Mouse (Mus musculus) forebrain, postnatal 0 days (tissue): ENCODE data around the gene Urah. TPM values are rescaled to one million over a fixed set of nuclear protein-coding genes. Genes with fewer than 3 reads are reported as not detected.

ENCODE experiments used
- ATAC-seq: fragments of 200-750 bp; cut with Nextera tagmentation; 2 replicates; pipeline ENCODE4 v1.8.0; 2017; ENCODE audit warnings: mild to moderate bottlenecking, moderate library complexity
- DNase-seq: peaks from one replicate; pipeline ENCODE4 v3.0.0-alpha.2; 2015
- H3K27ac ChIP-seq: fragments of 300-500 bp; sonication (generic); 2 replicates; pipeline ENCODE4 v1.5.1; 2014; ENCODE audit warnings: low read depth, mild to moderate bottlenecking, antibody characterized with exemption, low read length, moderate library complexity, mixed read lengths
- H3K27me3 ChIP-seq: fragments of 300-500 bp; sonication (generic); 2 replicates; pipeline ENCODE4 v1.6.1; 2014; ENCODE audit warnings: mild to moderate bottlenecking, low read length, mixed read lengths; ENCODE audit not compliant: insufficient read depth
- H3K36me3 ChIP-seq: fragments of 300-500 bp; sonication (generic); 2 replicates; pipeline ENCODE4 v1.6.1; 2014; ENCODE audit warnings: mild to moderate bottlenecking, moderate library complexity; ENCODE audit not compliant: insufficient read depth
- H3K4me1 ChIP-seq: fragments of 300-500 bp; sonication (generic); 2 replicates; pipeline ENCODE4 v1.6.1; 2014; ENCODE audit warnings: antibody characterized with exemption; ENCODE audit not compliant: insufficient read depth
- H3K4me2 ChIP-seq: fragments of 300-500 bp; sonication (generic); 2 replicates; pipeline ENCODE4 v1.6.1; 2014; ENCODE audit warnings: low read depth, mild to moderate bottlenecking, moderate library complexity
- H3K4me3 ChIP-seq: fragments of 300-500 bp; sonication (generic); 2 replicates; pipeline ENCODE4 v1.5.1; 2014; ENCODE audit warnings: low read depth, low read length, mixed read lengths
- H3K9ac ChIP-seq: fragments of 300-500 bp; sonication (generic); 2 replicates; pipeline ENCODE4 v1.6.1; 2014; ENCODE audit warnings: mild to moderate bottlenecking
- H3K9me3 ChIP-seq: fragments of 300-500 bp; sonication (generic); 2 replicates; pipeline ENCODE4 v1.6.1; 2016; ENCODE audit warnings: low read length
- CTCF ChIP-seq: sonication (generic); IDR thresholded peaks from 2 replicates; pipeline ENCODE4 v1.5.1; 2016; ENCODE audit warnings: antibody characterized with exemption, control low read depth, low read depth
- WGBS: fragments of 180-500 bp; shearing (Covaris S2); extraction: QIAGEN DNeasy Blood & Tissue Kit; methylation state at CpG from one replicate; pipeline ENCODE4 v1.1.7; 2014; 5-methylcytosine and 5-hydroxymethylcytosine counted together
- polyA plus RNA-seq: library from polyadenylated mRNA; unstranded; fragments of >200 nt; fragmentation: Nextera tagmentation; extraction: Ambion mirVana; gene quantifications from 2 replicates; pipeline ENCODE4 v1.2.1, GENCODE M21; 2015
- total RNA-seq: library from RNA; depleted of rRNA; stranded (reverse); fragments of >200 nt; gene quantifications from 2 replicates; pipeline ENCODE4 v1.2.3, GENCODE M21; 2014; rRNA removed

The Urah gene
- total RNA-seq = not detected in 2 replicates
- polyA plus RNA-seq = 0.48 and 0.64 TPM in 2 replicates

DNA sequence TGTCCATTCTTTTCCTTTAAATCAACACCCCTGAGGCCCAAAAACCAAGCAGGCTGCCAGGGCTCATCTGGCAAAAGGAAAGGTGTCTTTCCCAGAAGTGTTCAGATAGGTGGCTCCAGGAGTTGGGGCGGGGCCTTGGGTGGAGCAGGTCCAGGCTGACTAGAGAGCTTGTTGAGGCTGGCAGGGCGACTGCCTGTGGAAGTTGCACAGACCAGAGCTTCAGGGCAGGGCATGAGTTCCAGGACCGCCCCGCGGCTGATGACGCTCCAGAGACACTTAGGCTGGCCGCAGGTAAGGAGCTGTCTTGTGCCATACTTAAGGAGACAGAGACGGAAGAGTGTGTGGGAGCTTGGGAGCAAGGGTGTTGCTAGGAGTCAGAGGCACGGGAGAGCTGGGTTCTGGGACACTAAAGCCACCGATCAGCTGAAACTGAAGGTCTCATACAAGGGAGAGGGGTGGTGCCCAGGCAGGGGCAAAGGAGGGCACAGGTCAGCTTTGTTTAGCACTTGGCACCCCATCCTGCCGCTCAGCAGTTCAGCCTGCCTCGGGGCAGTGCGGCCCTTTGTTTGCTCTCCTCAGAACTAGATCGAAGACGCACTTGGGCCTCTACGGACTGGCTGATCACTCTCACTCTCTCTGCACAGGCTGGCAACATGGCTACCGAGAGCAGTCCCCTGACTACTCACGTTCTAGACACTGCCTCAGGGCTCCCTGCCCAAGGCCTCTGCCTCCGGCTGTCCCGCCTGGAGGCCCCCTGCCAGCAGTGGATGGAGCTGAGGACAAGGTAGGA lies at the start of gene Urah:
TSS of gene Urah (plus strand) at position 51 of the 790 bp plus-strand sequence.
- H3K9me3 ChIP-seq = no peaks in the 10 kb centered on the region
- H3K4me3 ChIP-seq = no peak within 1 kb of the TSS
- no peak for TF ChIP-seq CTCF
- H3K36me3 ChIP-seq = no peaks in the 10 kb centered on the region
- no peaks in the 10 kb centered on the region for H3K4me1 ChIP-seq
- no peak within 1 kb of the TSS for H3K9ac ChIP-seq
- H3K4me2 ChIP-seq = no peak within 1 kb of the TSS
- no peak within 1 kb of the TSS for H3K27ac ChIP-seq
- DNase-seq = no peak
- ATAC-seq = no peak
- no peaks in the 10 kb centered on the region; the same call in 1 of the 2 replicates for H3K27me3 ChIP-seq
- WGBS = 39% methylated on average over 20 of the region's 20 CpGs

DNA sequence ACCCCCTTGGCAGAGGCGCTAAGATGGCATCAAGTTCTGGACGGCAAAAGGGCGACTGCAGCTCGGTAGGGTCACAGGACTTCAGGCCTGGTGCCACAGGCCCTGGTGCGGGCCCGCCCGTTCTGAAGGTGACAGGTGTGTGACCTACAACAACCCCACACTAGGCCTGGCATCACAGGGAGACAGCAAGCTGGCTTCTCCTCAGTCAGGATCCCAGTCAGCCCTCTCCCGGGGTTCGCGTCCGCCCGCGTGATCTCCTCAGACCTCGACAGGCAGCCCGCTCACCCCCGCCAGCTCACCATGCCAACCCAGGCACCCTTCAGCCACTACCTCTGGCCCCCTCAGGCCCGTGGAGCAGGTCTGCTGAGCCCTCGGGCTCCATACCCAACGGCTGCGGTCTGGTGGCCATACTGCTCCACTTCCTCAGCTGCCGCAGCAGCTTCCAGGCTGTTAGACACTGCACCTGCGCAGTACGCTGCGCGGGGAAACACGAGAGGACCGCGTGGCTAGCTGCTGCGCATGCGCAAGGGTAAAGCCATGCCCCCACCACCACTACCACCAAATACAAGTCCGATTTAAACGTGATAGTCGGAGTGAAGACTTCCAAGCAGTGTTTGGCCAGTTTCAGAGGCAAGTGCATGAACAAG lies 47.3 kb upstream of the Urah start, which contains the start of gene Syce1:
TSS of gene Syce1 (minus strand) at position 447 of the 647 bp plus-strand sequence.
- DNase-seq = no peak
- no peaks in the 10 kb centered on the region for H3K27me3 ChIP-seq
- H3K27ac ChIP-seq = no peak within 1 kb of the TSS
- no peak within 1 kb of the TSS for H3K9ac ChIP-seq
- ATAC-seq = no peak
- no peaks in the 10 kb centered on the region for H3K36me3 ChIP-seq
- H3K9me3 ChIP-seq = no peaks in the 10 kb centered on the region
- WGBS = 88% methylated on average over 33 of the region's 33 CpGs
- H3K4me3 ChIP-seq = no peak within 1 kb of the TSS
- no peaks in the 10 kb centered on the region for H3K4me1 ChIP-seq
- TF ChIP-seq CTCF = no peak
- H3K4me2 ChIP-seq = no peak within 1 kb of the TSS

DNA sequence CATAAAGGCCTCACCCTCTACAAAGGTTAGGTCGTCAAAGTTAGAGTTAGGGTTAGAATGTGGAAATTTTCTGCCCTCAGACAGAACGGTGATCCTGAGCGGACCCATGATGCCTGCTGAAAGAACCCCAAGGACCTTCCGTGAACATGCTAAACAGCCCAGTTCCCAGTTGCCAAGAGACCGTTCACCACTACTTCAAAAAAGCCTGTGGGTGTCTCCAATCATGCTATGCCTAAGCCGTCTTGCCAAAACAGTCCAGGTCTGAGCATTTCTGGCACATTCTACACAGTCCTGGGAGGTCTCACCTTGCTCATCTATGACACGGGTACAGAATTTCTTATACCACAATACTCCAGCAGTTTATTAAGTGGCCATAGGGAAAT lies 46.8 kb upstream of the Urah start:
- 85% methylated on average over 7 of the region's 7 CpGs for WGBS
- Histone ChIP-seq H3K9me3 (no peaks in the 10 kb centered on the region), H3K36me3 (no peaks in the 10 kb centered on the region), H3K9ac (no peak overlapping the region), H3K4me1 (no peaks in the 10 kb centered on the region), H3K4me3 (no peak overlapping the region), H3K27me3 (no peaks in the 10 kb centered on the region), H3K27ac (no peak overlapping the region), H3K4me2 (no peak overlapping the region)
- TF ChIP-seq CTCF = no peak
- no peak for ATAC-seq
- no peak for DNase-seq

DNA sequence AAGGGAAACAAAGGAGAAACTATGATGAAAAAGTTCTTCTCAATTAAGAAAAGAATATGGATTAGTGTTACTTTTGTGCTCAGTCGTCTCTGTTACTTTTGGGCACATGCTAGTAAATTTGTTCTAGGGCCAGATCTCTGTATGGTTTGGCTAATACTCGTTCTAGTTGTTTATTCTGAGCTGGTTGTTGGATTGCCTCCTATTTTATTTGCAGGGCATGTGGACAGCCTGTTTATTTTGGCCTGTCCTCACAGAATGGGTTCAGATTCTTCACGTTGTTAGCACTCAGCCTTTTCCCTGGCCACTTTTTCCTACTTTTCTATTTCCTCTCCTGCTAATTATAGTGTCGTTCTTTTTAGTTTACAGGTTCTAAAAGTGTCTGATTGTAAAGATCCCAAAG lies 41.3 kb upstream of the Urah start:
- Histone ChIP-seq H3K9me3 (no peaks in the 10 kb centered on the region), H3K4me2 (no peak overlapping the region), H3K4me3 (no peak overlapping the region), H3K27ac (no peak overlapping the region), H3K9ac (no peak overlapping the region), H3K27me3 (no peaks in the 10 kb centered on the region), H3K36me3 (no peaks in the 10 kb centered on the region), H3K4me1 (no peaks in the 10 kb centered on the region)
- 68% methylated on average over 4 of the region's 4 CpGs for WGBS
- no peak for DNase-seq
- TF ChIP-seq CTCF = no peak
- no peak for ATAC-seq

DNA sequence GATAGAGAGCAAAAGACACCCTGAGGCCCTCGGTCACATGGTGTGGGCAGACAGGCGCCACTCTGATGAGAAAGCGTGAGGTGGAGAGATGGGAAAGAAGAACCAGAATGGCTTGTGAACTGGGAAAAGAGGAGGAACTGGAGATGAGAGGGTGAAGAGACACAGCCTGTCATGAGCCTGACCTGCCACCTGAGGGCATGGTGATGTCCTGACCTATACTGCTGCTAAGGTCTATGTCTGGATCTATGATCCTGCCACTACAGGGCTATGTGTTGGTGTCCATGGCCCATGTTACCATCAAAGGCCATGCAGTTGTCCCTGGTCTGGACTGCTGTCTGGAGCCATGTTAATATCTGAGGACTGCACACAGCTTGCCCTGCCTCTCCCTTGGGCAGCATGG lies 37.2 kb upstream of the Urah start:
- Histone ChIP-seq H3K4me1 (no peaks in the 10 kb centered on the region), H3K36me3 (no peaks in the 10 kb centered on the region), H3K9ac (no peak overlapping the region), H3K4me2 (no peak overlapping the region), H3K9me3 (no peaks in the 10 kb centered on the region), H3K27me3 (no peaks in the 10 kb centered on the region), H3K4me3 (no peak overlapping the region), H3K27ac (no peak overlapping the region)
- no peak for DNase-seq
- TF ChIP-seq CTCF = no peak
- ATAC-seq = no peak
- 84% methylated on average over 3 of the region's 3 CpGs for WGBS

DNA sequence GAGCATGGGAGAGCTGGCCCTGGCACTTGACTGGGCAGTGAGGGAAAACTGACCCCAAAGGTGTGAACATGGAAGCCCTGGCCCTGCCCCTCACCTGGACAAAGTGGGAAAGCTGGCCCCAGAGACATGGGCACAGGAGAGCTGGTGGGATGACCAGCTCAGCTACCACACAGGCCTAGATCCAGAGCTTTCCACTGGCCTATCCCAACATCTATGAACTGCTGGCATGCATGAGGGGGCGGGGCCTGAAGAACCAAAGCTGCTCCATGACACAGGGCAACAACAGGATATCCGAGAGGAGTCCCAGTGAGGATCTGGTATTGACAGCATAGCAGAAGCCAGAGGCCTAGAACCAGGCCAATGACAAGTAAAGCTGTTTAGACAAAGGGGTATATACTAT lies 36.6 kb upstream of the Urah start:
- no peak for TF ChIP-seq CTCF
- Histone ChIP-seq H3K27ac (no peak overlapping the region), H3K4me3 (no peak overlapping the region), H3K4me2 (no peak overlapping the region), H3K9me3 (no peaks in the 10 kb centered on the region), H3K36me3 (no peaks in the 10 kb centered on the region), H3K4me1 (no peaks in the 10 kb centered on the region), H3K9ac (no peak overlapping the region), H3K27me3 (no peaks in the 10 kb centered on the region)
- no peak for DNase-seq
- 67% methylated on average over 2 of the region's 2 CpGs for WGBS
- ATAC-seq = no peak

DNA sequence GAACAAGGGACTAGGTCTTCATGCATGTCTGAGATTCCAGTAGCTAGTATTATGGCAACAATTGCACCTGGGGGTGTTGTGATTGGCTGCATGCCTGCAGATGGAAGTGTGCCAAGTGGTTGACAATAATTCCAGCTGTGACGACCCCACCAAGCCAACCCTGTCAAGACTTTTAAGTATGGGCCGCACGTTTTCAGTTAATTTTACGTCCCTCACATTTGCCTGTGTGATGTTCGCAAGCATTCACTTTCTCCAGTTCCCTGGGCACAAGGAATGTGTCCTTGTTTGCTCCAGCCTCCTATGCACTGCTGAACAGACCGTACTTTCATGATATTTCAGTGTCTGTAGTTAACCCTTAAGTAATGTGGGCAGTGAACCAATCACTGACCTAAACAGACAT lies 32.2 kb upstream of the Urah start:
- Histone ChIP-seq H3K27ac (no peak overlapping the region), H3K4me3 (no peak overlapping the region), H3K4me2 (no peak overlapping the region), H3K4me1 (no peaks in the 10 kb centered on the region), H3K9ac (no peak overlapping the region), H3K27me3 (no peaks in the 10 kb centered on the region), H3K36me3 (no peaks in the 10 kb centered on the region), H3K9me3 (no peaks in the 10 kb centered on the region)
- ATAC-seq (no peak), DNase-seq (no peak)
- TF ChIP-seq CTCF = no peak
- 69% methylated on average over 6 of the region's 6 CpGs for WGBS
